Mouse (Mus musculus) forebrain, embryonic 11.5 days (tissue): ENCODE measurements around the gene Coro1b. TPM values are rescaled to one million over a fixed set of nuclear protein-coding genes. Genes with fewer than 3 reads are reported as not detected.
A peak's percentile ranks its signal among the peaks of the same experiment; 100 is the strongest.

Experiments
- ATAC-seq: fragments of 200-750 bp; cut with Nextera tagmentation; replicated peaks from 2 replicates; pipeline ENCODE4 v1.8.0; 2017; ENCODE audit warnings: moderate TSS enrichment; ENCODE audit not compliant: low FRiP score
- DNase-seq: peaks from one replicate; pipeline ENCODE4 v3.0.0-alpha.2; 2017; ENCODE audit warnings: low spot score
- H3K27ac ChIP-seq: fragments of 300-500 bp; sonication (generic); 2 replicates; pipeline ENCODE4 v1.5.1; 2014; ENCODE audit warnings: low read depth, low read length
- H3K27me3 ChIP-seq: fragments of 300-500 bp; sonication (generic); 2 replicates; pipeline ENCODE4 v1.6.1; 2014; ENCODE audit warnings: mild to moderate bottlenecking, low read length, mixed read lengths; ENCODE audit not compliant: control insufficient read depth, insufficient read depth
- H3K36me3 ChIP-seq: fragments of 300-500 bp; sonication (generic); 2 replicates; pipeline ENCODE4 v1.6.1; 2014; ENCODE audit warnings: mild to moderate bottlenecking, low read length, moderate library complexity, mixed read lengths; ENCODE audit not compliant: control insufficient read depth, insufficient read depth
- H3K4me1 ChIP-seq: fragments of 300-500 bp; sonication (generic); replicated peaks from 2 replicates; pipeline ENCODE4 v1.6.1; 2014; ENCODE audit warnings: low read length, mixed read lengths; ENCODE audit not compliant: control insufficient read depth, insufficient read depth
- H3K4me2 ChIP-seq: fragments of 300-500 bp; sonication (generic); 2 replicates; pipeline ENCODE4 v1.6.1; 2014; ENCODE audit warnings: low read depth, mild to moderate bottlenecking, low read length, moderate library complexity, mixed read lengths; ENCODE audit not compliant: severe bottlenecking
- H3K4me3 ChIP-seq: fragments of 300-500 bp; sonication (generic); 2 replicates; pipeline ENCODE4 v1.5.1; 2014; ENCODE audit warnings: low read depth, low read length
- H3K9ac ChIP-seq: fragments of 300-500 bp; sonication (generic); 2 replicates; pipeline ENCODE4 v1.6.1; 2014; ENCODE audit warnings: low read length
- H3K9me3 ChIP-seq: fragments of 300-500 bp; sonication (generic); 2 replicates; pipeline ENCODE4 v1.6.1; 2016; ENCODE audit warnings: low read length, mixed read lengths; ENCODE audit not compliant: control insufficient read depth
- WGBS: fragments of 180-500 bp; shearing (Covaris S2); extraction: QIAGEN DNeasy Blood & Tissue Kit; methylation state at CpG from one replicate; pipeline ENCODE4 v1.1.7; 2014; 5-methylcytosine and 5-hydroxymethylcytosine counted together
- polyA plus RNA-seq: library from polyadenylated mRNA; unstranded; fragments of >200 nt; fragmentation: Nextera tagmentation; extraction: Ambion mirVana; gene quantifications from 2 replicates; pipeline ENCODE4 v1.2.1, GENCODE M21; 2014

Coro1b gene
- polyA plus RNA-seq, 1 experiment from 2014 or later = 119 TPM

DNA sequence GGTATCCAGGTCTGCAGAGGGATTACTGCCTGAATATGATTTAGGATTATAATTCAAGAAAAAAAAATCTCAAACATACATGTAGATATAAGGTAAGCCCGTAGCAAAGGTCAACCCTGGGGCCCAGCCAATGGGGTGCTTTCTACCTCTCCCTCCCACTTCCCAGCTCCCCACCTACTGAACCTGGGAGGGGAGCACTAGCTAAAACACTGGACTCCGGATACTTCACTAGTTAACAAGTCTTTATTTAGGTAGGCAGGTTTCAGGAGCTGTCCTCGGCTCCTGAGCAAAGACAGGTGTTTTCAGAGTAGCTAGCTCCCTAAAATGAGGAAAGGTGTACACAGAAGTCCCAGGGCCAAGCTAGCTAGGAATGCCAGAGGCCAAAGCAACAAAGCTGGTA lies 15.7 kb downstream of the Coro1b start:
- Histone ChIP-seq H3K4me3 (no peak overlapping the region), H3K27ac (no peak overlapping the region), H3K4me2 (no peak overlapping the region), H3K4me1 (peaks cover 6% of the 10 kb centered on the region), H3K36me3 (no peaks in the 10 kb centered on the region; the same call in 1 of the 2 replicates), H3K9me3 (no peaks in the 10 kb centered on the region), H3K27me3 (no peaks in the 10 kb centered on the region), H3K9ac (no peak overlapping the region)
- WGBS = 78% methylated on average over 3 of the region's 3 CpGs
- DNase-seq (no peak), ATAC-seq (no peak)

- Histone ChIP-seq H3K27ac (no peak overlapping the region), H3K4me2 (no peak overlapping the region), H3K4me3 (no peak overlapping the region), H3K36me3 (no peaks in the 10 kb centered on the region; the same call in 1 of the 2 replicates), H3K9me3 (no peaks in the 10 kb centered on the region), H3K4me1 (peaks cover 7% of the 10 kb centered on the region), H3K27me3 (no peaks in the 10 kb centered on the region), H3K9ac (no peak overlapping the region)
- no peak for DNase-seq
- WGBS = 73% methylated on average over 2 of the region's 2 CpGs
- no peak for ATAC-seq
Observed at GRCm38 (mm10) chr19:4164721-4165120, 16.3 kb downstream of the Coro1b start.

DNA sequence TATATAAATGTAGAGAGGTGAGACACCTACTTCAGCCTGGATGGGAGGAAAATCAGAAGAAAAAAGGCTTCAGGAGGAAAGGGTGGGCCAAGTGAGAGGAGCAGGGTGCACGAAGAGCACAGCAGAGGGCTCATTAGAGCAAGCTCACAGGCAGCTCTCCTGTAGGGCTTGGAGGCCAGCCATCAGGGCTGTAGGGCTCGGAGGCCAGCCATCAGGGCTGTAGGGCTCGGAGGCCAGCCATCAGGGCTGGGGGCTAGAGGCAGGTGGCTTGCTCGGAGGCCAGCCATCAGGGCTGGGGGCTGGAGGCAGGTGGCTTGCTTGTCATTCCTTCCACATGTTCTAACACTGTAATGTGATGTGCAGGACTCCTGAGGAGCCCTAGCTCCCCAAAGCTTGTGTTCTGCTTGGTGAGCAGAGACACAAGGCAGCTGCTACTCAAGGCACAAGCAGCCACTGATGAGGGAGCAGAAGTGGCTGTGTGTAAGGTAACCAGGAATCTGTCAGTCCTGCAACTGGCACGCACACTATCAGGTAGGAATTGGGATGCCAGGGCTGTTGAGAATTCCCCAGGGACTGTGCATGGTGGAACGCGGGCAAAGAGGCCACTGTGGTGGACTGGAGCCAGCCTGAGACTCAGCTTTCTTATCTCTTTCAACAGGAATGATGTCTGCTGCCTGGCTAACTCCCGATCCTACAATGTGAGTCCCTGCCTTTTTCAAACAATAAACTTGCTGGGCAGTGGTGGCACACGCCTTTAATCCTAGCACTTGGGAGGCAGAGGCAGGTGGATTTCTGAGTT lies 18.5 kb downstream of the Coro1b start:
- Histone ChIP-seq H3K4me2 (no peak overlapping the region), H3K4me1 (peaks cover 12% of the 10 kb centered on the region), H3K27me3 (no peaks in the 10 kb centered on the region), H3K36me3 (no peaks in the 10 kb centered on the region), H3K27ac (no peak overlapping the region), H3K9ac (no peak overlapping the region), H3K4me3 (no peak overlapping the region), H3K9me3 (no peaks in the 10 kb centered on the region)
- DNase-seq (no peak), ATAC-seq (no peak)
- WGBS = 88% methylated on average over 9 of the region's 9 CpGs

GRCm38 (mm10) chr19:4169378-4169784 lies 21.0 kb downstream of the Coro1b start:
- Histone ChIP-seq H3K27ac (peak overlapping the region; percentile 67), H3K9me3 (no peaks in the 10 kb centered on the region)
- under 1% methylated on average over 42 of the region's 43 CpGs for WGBS

DNA sequence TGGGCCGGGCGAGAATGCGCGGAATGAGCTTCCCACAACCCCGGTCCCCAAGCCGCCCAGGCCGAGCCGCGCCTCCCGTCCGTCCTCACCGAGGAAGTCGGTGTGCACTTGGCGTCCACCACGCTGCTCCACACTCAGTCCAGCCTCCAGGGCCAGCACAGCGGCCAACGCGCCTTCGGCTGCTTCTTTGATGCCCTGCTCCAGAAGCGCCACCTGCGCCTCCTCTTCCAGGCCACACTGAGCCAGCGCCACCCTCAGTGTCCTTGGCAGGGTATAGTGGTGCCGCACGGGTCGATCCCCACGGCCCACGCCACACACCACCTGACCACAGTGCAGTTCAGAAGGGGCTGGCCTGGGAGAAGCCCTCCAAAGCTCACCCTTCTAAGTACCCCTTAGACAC lies 21.4 kb downstream of the Coro1b start:
- H3K36me3 ChIP-seq = no peaks in the 10 kb centered on the region
- no peak for DNase-seq
- peak overlapping the region; percentile 67 for H3K27ac ChIP-seq
- peaks cover 6% of the 10 kb centered on the region for H3K4me1 ChIP-seq
- H3K9me3 ChIP-seq = no peaks in the 10 kb centered on the region
- H3K4me3 ChIP-seq = peak overlapping the region; percentile 37
- H3K4me2 ChIP-seq = peak overlapping the region; percentile 92
- 10% methylated on average over 27 of the region's 27 CpGs for WGBS
- peak overlapping the region; percentile 75 for H3K9ac ChIP-seq
- H3K27me3 ChIP-seq = no peaks in the 10 kb centered on the region
- ATAC-seq = peak; percentile 63

More at GRCm38 (mm10) chr19:4169378-4169784, 21.0 kb downstream of the Coro1b start:
- H3K9ac ChIP-seq = peak overlapping the region; percentile 75
- H3K27me3 ChIP-seq = no peaks in the 10 kb centered on the region
- no peaks in the 10 kb centered on the region for H3K36me3 ChIP-seq
- DNase-seq (peak; percentile 100), ATAC-seq (peak; percentile 94)
- peak overlapping the region; percentile 37 for H3K4me3 ChIP-seq
- H3K4me1 ChIP-seq = peaks cover 6% of the 10 kb centered on the region
- H3K4me2 ChIP-seq = peak overlapping the region; percentile 92

- H3K4me3 ChIP-seq = no peak overlapping the region
- ATAC-seq = no peak
- H3K36me3 ChIP-seq = no peaks in the 10 kb centered on the region
- no peak overlapping the region for H3K9ac ChIP-seq
- H3K27ac ChIP-seq = no peak overlapping the region
- WGBS = 88% methylated on average over 10 of the region's 10 CpGs
- H3K9me3 ChIP-seq = no peaks in the 10 kb centered on the region
- H3K4me1 ChIP-seq = peaks cover 13% of the 10 kb centered on the region
- no peaks in the 10 kb centered on the region for H3K27me3 ChIP-seq
- no peak for DNase-seq
- H3K4me2 ChIP-seq = no peak overlapping the region
Observed at GRCm38 (mm10) chr19:4170723-4171392, 22.4 kb downstream of the Coro1b start.

GRCm38 (mm10) chr19:4171393-4172290 lies 23.2 kb downstream of the Coro1b start:
- ATAC-seq (no peak), DNase-seq (no peak)
- 68% methylated on average over 13 of the region's 13 CpGs for WGBS
- H3K4me3 ChIP-seq = no peak overlapping the region
- peaks cover 15% of the 10 kb centered on the region for H3K4me1 ChIP-seq
- H3K9ac ChIP-seq = no peak overlapping the region
- no peaks in the 10 kb centered on the region for H3K27me3 ChIP-seq
- no peaks in the 10 kb centered on the region for H3K36me3 ChIP-seq
- no peaks in the 10 kb centered on the region for H3K9me3 ChIP-seq
- no peak overlapping the region for H3K4me2 ChIP-seq
- no peak overlapping the region for H3K27ac ChIP-seq

DNA sequence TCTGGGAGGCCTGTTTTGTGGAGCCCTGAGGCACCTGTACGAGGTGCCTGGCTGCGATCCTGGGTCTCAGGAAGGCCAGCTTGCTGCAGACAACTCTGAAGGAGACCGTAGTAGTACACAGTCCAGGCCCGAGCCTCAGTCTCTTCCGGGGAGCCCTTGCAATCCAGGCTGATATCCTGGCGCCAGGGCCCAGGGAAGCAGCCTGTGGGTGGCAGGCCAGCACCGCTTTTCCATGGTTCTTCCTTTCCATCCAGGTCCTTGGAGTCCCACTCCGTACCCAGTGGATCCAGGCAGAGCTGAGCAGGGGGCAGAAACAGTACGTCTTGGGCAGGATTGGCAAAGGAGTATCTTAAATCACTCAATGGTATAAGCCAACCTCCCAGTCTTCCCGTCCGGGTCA lies 24.5 kb downstream of the Coro1b start:
- Histone ChIP-seq H3K4me3 (no peak overlapping the region), H3K9me3 (no peaks in the 10 kb centered on the region), H3K27ac (no peak overlapping the region), H3K27me3 (no peaks in the 10 kb centered on the region), H3K4me2 (no peak overlapping the region), H3K36me3 (no peaks in the 10 kb centered on the region), H3K9ac (no peak overlapping the region), H3K4me1 (peaks cover 15% of the 10 kb centered on the region)
- 61% methylated on average over 11 of the region's 11 CpGs for WGBS
- no peak for ATAC-seq
- DNase-seq = no peak
